Mouse (Mus musculus): ENCODE measurements around the gene Auts2. TPM values are rescaled to one million over a fixed set of nuclear protein-coding genes. Genes with fewer than 3 reads are reported as not detected.

Auts2 gene
- polyA plus RNA-seq, 1 experiment from 2014 or later, result 7.5 TPM

DNA sequence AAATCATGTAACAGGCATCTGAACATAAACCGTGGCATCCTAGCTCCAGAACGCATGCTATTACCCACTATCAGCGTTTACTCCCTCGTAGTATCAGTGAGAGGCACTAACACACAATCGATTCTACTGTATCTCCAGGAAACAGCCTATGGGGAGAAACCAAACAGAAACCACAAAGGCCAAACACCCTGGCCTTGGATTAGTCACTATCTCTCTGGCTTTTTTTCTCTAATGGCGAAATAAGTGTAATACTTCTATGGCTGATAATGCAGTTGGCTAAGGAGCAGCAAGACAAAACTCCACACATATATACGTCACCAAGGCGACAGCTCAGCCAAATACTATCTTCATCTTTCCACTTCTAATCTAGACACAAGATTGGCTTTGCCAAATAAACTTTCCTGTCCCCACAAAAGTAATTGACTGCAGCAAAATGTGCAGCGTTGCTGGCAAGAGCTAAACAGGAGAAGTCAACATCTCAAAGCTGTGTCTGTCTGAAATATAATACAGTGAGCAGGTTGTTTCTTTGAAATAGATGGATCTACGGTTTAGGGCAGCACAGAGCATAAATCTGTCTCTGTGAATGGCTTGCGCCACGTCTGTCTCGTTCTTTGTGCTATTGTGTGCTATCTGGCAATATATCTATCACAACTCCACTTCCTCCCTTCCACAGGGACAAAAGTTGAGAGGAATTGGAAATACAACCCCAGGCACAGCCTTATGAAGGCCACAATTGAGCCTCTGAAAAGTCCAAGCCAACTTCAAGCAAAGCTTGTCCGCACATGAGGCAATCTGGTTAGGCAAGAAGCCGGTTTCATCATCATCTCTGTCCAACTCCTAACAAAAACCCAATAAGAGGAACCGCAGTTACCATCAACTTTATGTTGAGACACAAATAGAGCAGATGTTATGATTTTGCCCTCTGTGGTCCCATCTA is 76.4 kb downstream of the Auts2 start:
- 51% methylated on average over 16 of the region's 16 CpGs for WGBS
- Histone ChIP-seq H3K27me3 (ENCODE audit: insufficient read depth, low read length) (no peaks in the 10 kb centered on the region), H3K9ac (ENCODE audit: low read depth, low read length) (no peak overlapping the region), H3K4me1 (replicated peaks; ENCODE audit: insufficient read depth, low read length) (0 out of 2 replicates have a peak, but pooled peaks cover 8% of the 10 kb centered on the region), H3K9me3 (replicated peaks; ENCODE audit: low read length) (no peaks in the 10 kb centered on the region), H3K4me2 (ENCODE audit: low read length) (no peak overlapping the region), H3K36me3 (ENCODE audit: insufficient read depth, low read length) (no peaks in the 10 kb centered on the region), H3K4me3 (replicated peaks; ENCODE audit: low read depth, low read length) (no peak overlapping the region), H3K27ac (no peak overlapping the region)
- TF ChIP-seq CTCF (IDR thresholded peaks at IDR 0.05; ENCODE audit: low read depth), result no peak
- ATAC-seq (replicated peaks; ENCODE audit: low FRiP score, low read depth) (no peak), DNase-seq (ENCODE audit: low spot score) (peak; percentile 59)

DNA sequence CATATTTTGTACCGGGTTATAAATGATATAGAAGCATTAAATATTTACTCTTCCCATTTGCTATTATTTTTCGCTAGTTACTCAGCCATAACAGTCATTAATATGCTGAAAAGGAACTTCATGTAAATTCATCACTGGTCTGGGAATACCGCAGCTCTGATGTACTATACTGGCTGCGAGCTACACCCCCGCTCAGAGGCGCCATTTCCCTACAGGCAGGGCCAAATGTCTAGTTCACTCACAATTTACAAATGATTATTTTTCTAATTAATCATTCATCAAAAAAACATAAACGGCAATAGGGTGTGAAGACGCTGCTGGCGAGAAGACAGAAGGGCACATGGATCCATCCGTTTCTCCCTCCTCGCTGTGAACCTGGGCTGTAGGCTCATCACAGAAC is 80.6 kb downstream of the Auts2 start:
- H3K36me3 ChIP-seq (ENCODE audit: insufficient read depth, low read length), result no peaks in the 10 kb centered on the region
- H3K9ac ChIP-seq (ENCODE audit: low read depth, low read length), result no peak overlapping the region
- 0 out of 2 replicates have a peak, but pooled peaks cover 4% of the 10 kb centered on the region for H3K4me1 ChIP-seq (replicated peaks; ENCODE audit: insufficient read depth, low read length)
- H3K4me2 ChIP-seq (ENCODE audit: low read length), result no peak overlapping the region
- ATAC-seq (replicated peaks; ENCODE audit: low FRiP score, low read depth), result no peak
- TF ChIP-seq CTCF (IDR thresholded peaks at IDR 0.05; ENCODE audit: low read depth), result no peak
- no peak for DNase-seq (ENCODE audit: low spot score)
- H3K9me3 ChIP-seq (replicated peaks; ENCODE audit: low read length), result no peaks in the 10 kb centered on the region
- no peaks in the 10 kb centered on the region for H3K27me3 ChIP-seq (ENCODE audit: insufficient read depth, low read length)
- no peak overlapping the region for H3K27ac ChIP-seq
- no peak overlapping the region for H3K4me3 ChIP-seq (replicated peaks; ENCODE audit: low read depth, low read length)
- WGBS, result 78% methylated on average over 11 of the region's 11 CpGs

DNA sequence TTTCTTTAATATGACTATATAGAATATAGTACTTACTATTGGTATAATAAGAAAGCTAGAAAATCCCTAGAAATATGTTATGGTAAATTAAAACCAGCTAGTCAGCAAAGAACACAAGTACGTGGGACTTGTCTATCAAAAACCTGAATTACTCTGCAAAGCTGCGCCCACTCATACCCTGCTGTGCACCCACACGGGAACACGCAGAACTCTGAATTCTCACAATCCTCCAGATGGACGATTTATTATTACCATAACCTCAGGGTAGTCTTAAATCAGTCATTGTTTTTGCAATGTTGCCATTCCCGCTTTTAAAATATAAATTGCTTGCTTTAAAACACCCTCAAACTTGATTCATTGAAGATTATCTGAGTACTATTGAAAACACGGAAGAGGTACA is 84.6 kb downstream of the Auts2 start:
- Histone ChIP-seq H3K9me3 (replicated peaks; ENCODE audit: low read length) (no peaks in the 10 kb centered on the region), H3K4me3 (replicated peaks; ENCODE audit: low read depth, low read length) (no peak overlapping the region), H3K27me3 (ENCODE audit: insufficient read depth, low read length) (no peaks in the 10 kb centered on the region), H3K9ac (ENCODE audit: low read depth, low read length) (no peak overlapping the region), H3K4me2 (ENCODE audit: low read length) (no peak overlapping the region), H3K27ac (no peak overlapping the region), H3K4me1 (replicated peaks; ENCODE audit: insufficient read depth, low read length) (0 out of 2 replicates have a peak, but pooled peaks cover 4% of the 10 kb centered on the region), H3K36me3 (ENCODE audit: insufficient read depth, low read length) (no peaks in the 10 kb centered on the region)
- WGBS, result 64% methylated on average over 7 of the region's 7 CpGs
- no peak for DNase-seq (ENCODE audit: low spot score)
- no peak for ATAC-seq (replicated peaks; ENCODE audit: low FRiP score, low read depth)
- TF ChIP-seq CTCF (IDR thresholded peaks at IDR 0.05; ENCODE audit: low read depth), result no peak

DNA sequence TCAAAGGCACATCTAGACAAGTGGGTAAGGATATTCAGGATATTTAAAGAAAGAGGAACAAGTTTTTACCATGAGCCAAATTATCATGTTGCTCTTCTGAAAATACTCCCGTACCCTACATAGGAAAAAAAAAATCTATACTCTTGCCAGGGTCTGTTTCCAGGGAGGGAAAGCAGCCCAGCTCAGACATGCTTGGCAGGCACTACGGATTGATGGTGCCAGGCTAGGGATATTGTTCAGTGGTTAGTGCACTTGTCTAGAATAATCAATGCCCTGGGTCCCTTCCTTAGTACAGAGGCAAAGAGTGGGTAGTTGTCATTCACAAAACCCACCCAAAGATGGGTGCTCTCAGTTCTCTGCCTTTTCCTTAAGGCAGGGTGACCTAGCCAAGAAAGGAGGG is 90.8 kb downstream of the Auts2 start:
- no peak for ATAC-seq (replicated peaks; ENCODE audit: low FRiP score, low read depth)
- H3K36me3 ChIP-seq (ENCODE audit: insufficient read depth, low read length), result no peaks in the 10 kb centered on the region

DNA sequence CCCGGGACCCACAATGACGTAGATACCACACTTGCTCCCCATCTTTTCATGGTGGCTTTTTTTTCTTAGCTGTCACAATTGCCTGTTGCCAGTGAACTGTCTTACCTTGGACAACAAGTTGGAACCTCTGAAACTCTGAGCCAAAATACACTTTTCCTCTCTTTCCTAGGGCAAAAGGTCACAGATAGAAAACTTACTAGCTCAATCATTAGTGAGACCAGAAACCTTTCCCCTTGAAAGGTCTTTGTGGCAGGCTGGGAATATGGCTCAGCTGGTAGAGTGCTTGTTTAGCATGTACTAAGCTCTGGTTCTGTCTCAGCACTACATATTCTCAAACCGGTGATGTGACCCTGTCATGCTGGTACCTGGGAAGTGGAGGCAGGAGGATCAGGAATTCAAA is 93.1 kb downstream of the Auts2 start:
- no peak for DNase-seq (ENCODE audit: low spot score)

More for the DNA sequence above, 90.8 kb downstream of the Auts2 start:
- H3K9me3 ChIP-seq (replicated peaks; ENCODE audit: low read length), result no peaks in the 10 kb centered on the region
- no peak for DNase-seq (ENCODE audit: low spot score)
- no peak overlapping the region for H3K9ac ChIP-seq (ENCODE audit: low read depth, low read length)
- no peaks in the 10 kb centered on the region for H3K4me1 ChIP-seq (replicated peaks; ENCODE audit: insufficient read depth, low read length)
- no peak overlapping the region for H3K4me3 ChIP-seq (replicated peaks; ENCODE audit: low read depth, low read length)
- H3K27me3 ChIP-seq (ENCODE audit: insufficient read depth, low read length), result no peaks in the 10 kb centered on the region
- no peak for TF ChIP-seq CTCF (IDR thresholded peaks at IDR 0.05; ENCODE audit: low read depth)
- no peak overlapping the region for H3K27ac ChIP-seq
- 90% methylated on average over 2 of the region's 2 CpGs for WGBS
- H3K4me2 ChIP-seq (ENCODE audit: low read length), result no peak overlapping the region

DNA sequence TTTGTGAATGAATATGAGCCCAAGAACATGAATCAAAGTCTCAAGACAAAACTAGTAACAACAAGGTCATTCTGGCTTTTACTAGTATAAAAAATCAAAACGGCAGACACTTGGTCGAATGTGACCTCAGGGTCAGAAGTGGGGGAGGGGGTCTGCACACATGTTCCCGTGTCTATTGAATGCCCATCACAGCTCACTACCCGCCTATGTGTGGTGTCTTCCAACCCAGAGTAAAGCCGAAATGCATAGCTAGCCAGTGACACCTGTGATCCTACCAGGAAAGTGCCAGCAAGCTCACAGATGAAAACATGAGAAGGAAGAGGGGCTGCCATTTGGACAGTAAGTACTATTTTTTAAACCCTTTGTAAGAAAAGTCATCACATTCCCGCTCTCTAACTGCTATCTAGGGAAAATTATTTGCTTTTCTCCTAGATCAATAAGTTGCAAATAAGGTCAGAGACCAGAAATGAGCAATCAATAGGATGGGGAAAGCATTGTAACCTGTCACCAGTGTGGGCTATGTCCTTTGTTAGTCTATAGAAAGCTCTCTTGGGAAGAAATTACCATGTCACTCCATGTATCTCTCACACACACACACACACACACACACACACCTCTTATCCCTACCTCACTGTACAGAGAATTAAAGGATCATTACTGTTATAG is 94.6 kb downstream of the Auts2 start:
- no peak for DNase-seq (ENCODE audit: low spot score)
- Histone ChIP-seq H3K36me3 (ENCODE audit: insufficient read depth, low read length) (no peaks in the 10 kb centered on the region), H3K27me3 (ENCODE audit: insufficient read depth, low read length) (no peaks in the 10 kb centered on the region), H3K4me1 (replicated peaks; ENCODE audit: insufficient read depth, low read length) (no peaks in the 10 kb centered on the region), H3K9me3 (replicated peaks; ENCODE audit: low read length) (no peaks in the 10 kb centered on the region), H3K4me3 (replicated peaks; ENCODE audit: low read depth, low read length) (no peak overlapping the region), H3K27ac (no peak overlapping the region), H3K4me2 (ENCODE audit: low read length) (no peak overlapping the region), H3K9ac (ENCODE audit: low read depth, low read length) (no peak overlapping the region)
- no peak for ATAC-seq (replicated peaks; ENCODE audit: low FRiP score, low read depth)
- 55% methylated on average over 6 of the region's 6 CpGs for WGBS
- no peak for TF ChIP-seq CTCF (IDR thresholded peaks at IDR 0.05; ENCODE audit: low read depth)

More for the DNA sequence above, 93.1 kb downstream of the Auts2 start:
- ATAC-seq (replicated peaks; ENCODE audit: low FRiP score, low read depth), result no peak
- Histone ChIP-seq H3K4me3 (replicated peaks; ENCODE audit: low read depth, low read length) (no peak overlapping the region), H3K4me1 (replicated peaks; ENCODE audit: insufficient read depth, low read length) (no peaks in the 10 kb centered on the region), H3K9me3 (replicated peaks; ENCODE audit: low read length) (no peaks in the 10 kb centered on the region), H3K27ac (no peak overlapping the region), H3K36me3 (ENCODE audit: insufficient read depth, low read length) (no peaks in the 10 kb centered on the region), H3K27me3 (ENCODE audit: insufficient read depth, low read length) (no peaks in the 10 kb centered on the region), H3K4me2 (ENCODE audit: low read length) (no peak overlapping the region), H3K9ac (ENCODE audit: low read depth, low read length) (no peak overlapping the region)
- TF ChIP-seq CTCF (IDR thresholded peaks at IDR 0.05; ENCODE audit: low read depth), result no peak
- 95% methylated on average over 3 of the region's 3 CpGs for WGBS

All from kidney, postnatal 0 days (tissue).